Mouse (Mus musculus): ENCODE results near the gene Zfp810. TPM values are rescaled to one million over a fixed set of nuclear protein-coding genes. Genes with fewer than 3 reads are reported as not detected.

Gene Zfp810
- polyA plus RNA-seq, 1 experiment = 8.4 TPM

DNA sequence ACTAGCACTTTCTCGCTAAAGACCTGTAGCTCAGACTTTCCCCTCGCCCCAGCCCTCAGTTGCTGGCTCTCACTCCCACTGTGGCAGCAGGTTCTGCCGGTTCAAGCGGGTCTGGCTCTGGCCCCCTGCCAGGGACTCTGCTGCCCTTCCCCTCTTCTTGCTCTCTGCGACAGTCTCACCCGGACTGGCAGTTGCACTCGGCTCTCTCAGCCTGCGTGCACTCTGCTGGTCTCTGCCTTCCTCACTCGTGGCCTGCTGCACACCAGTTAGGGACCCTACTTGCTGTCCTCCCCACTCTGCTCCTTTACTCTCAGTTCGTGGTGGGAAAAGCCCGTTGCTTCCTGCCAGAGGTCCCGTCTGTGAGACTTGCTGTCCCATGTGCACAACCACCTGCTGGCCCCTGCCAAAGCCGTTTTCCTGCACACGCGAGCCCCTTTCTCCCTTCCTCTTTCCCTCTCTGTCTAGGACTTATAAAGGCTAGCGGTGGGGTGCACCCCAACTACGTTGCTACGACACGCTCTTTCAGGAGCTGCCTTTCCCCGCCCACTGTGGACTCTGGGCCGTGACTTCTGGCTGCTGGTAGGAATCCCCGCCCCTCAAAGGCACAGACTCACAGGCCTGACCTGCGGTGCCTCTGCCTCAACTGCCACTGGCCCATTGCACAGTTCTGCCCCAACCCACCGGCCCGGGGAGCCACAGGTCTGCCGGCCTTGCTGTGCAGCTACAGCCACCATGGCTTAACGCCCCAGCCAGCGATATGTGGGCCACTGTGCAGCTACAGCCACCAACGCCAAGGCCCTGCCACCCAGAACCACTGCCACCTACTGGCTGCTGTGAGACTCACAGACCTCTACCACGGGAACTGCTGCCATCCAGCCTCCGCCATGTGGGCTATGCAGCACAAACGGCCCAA lies 20.3 kb upstream of the Zfp810 start:
- peaks cover 2% of the 10 kb centered on the region for H3K4me1 ChIP-seq (ENCODE audit: control insufficient read depth, insufficient read depth, low read length)
- peak overlapping the region; percentile 24 for H3K9ac ChIP-seq (ENCODE audit: low read depth, poor library complexity, severe bottlenecking)
- H3K36me3 ChIP-seq (ENCODE audit: control insufficient read depth, insufficient read depth, low read length, poor library complexity, severe bottlenecking) = peaks cover 5% of the 10 kb centered on the region; the same call in 1 of the 2 replicates
- H3K27ac ChIP-seq (ENCODE audit: insufficient read depth, low read length) = peak overlapping the region; percentile 12
- H3K27me3 ChIP-seq (ENCODE audit: control insufficient read depth, insufficient read depth, low read length, poor library complexity, severe bottlenecking) = no peaks in the 10 kb centered on the region
- H3K9me3 ChIP-seq (replicated peaks; ENCODE audit: control insufficient read depth, insufficient read depth, low read length, poor library complexity, severe bottlenecking) = no peaks in the 10 kb centered on the region
- TF ChIP-seq EP300 (IDR thresholded peaks at IDR 0.05; ENCODE audit: insufficient read depth, low read depth, low read length) (no peak), POLR2A (IDR thresholded peaks at IDR 0.05; ENCODE audit: insufficient read depth, low read length) (no peak), CTCF (IDR thresholded peaks at IDR 0.05; ENCODE audit: low read depth, low read length) (peak; percentile 96)
- peak overlapping the region; percentile 71 for H3K4me3 ChIP-seq (ENCODE audit: low read depth, low read length)

DNA sequence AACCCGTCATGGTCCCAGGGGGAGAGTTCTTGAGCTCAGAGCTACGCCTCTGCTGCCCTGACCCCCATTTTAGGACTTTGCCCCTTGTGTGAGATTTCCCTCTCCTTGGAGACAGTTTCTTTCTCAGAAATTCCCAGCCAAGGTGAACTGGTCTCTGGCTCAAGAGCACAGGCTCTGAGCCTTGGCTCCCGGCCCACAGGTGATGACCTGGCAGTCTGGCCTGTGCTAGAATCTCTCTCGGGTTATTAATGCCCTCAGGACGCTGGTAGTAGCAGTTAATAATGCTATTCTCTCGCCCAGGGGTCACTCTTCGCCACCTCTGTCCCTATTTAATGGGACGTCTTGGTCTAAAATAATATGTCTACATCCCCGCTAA lies 19.6 kb upstream of the Zfp810 start:
- Histone ChIP-seq H3K27me3 (ENCODE audit: control insufficient read depth, insufficient read depth, low read length, poor library complexity, severe bottlenecking) (no peaks in the 10 kb centered on the region), H3K4me1 (ENCODE audit: control insufficient read depth, insufficient read depth, low read length) (peaks cover 2% of the 10 kb centered on the region), H3K9ac (ENCODE audit: low read depth, poor library complexity, severe bottlenecking) (peak overlapping the region; percentile 24), H3K36me3 (ENCODE audit: control insufficient read depth, insufficient read depth, low read length, poor library complexity, severe bottlenecking) (peaks cover under 1% of the 10 kb centered on the region; the same call in 1 of the 2 replicates), H3K27ac (ENCODE audit: insufficient read depth, low read length) (peak overlapping the region; percentile 12; the same call in 1 of the 2 replicates), H3K4me3 (ENCODE audit: low read depth, low read length) (peak overlapping the region; percentile 71), H3K9me3 (replicated peaks; ENCODE audit: control insufficient read depth, insufficient read depth, low read length, poor library complexity, severe bottlenecking) (no peaks in the 10 kb centered on the region)
- no peak for TF ChIP-seq CTCF (IDR thresholded peaks at IDR 0.05; ENCODE audit: low read depth, low read length)
- TF ChIP-seq EP300 (IDR thresholded peaks at IDR 0.05; ENCODE audit: insufficient read depth, low read depth, low read length) = no peak
- TF ChIP-seq POLR2A (IDR thresholded peaks at IDR 0.05; ENCODE audit: insufficient read depth, low read length) = no peak

DNA sequence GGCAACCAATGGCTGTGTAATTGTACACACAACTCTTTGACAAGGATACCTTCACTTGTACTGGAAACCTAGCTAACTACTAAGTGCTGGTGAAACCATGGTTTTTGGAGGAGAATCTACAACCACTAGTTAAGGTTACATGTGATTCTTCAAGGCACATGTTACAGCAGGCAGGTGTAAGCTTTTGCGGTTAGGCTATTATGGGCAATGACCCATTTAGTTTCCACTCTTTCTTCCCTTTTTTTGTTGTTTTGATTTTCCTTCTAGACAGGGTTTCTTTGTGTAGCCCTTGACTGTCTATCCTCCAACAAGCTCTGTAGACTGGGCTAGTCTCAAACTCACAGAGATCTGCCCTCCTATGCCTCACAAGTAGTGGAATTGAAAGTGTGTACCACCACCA lies 17.1 kb upstream of the Zfp810 start:
- Histone ChIP-seq H3K27ac (ENCODE audit: insufficient read depth, low read length) (no peak overlapping the region), H3K27me3 (ENCODE audit: control insufficient read depth, insufficient read depth, low read length, poor library complexity, severe bottlenecking) (no peaks in the 10 kb centered on the region), H3K36me3 (ENCODE audit: control insufficient read depth, insufficient read depth, low read length, poor library complexity, severe bottlenecking) (no peaks in the 10 kb centered on the region), H3K9me3 (replicated peaks; ENCODE audit: control insufficient read depth, insufficient read depth, low read length, poor library complexity, severe bottlenecking) (no peaks in the 10 kb centered on the region), H3K9ac (ENCODE audit: low read depth, poor library complexity, severe bottlenecking) (no peak overlapping the region), H3K4me3 (ENCODE audit: low read depth, low read length) (no peak overlapping the region), H3K4me1 (ENCODE audit: control insufficient read depth, insufficient read depth, low read length) (peaks cover 4% of the 10 kb centered on the region)
- TF ChIP-seq POLR2A (IDR thresholded peaks at IDR 0.05; ENCODE audit: insufficient read depth, low read length) (no peak), EP300 (IDR thresholded peaks at IDR 0.05; ENCODE audit: insufficient read depth, low read depth, low read length) (no peak), CTCF (IDR thresholded peaks at IDR 0.05; ENCODE audit: low read depth, low read length) (no peak)

DNA sequence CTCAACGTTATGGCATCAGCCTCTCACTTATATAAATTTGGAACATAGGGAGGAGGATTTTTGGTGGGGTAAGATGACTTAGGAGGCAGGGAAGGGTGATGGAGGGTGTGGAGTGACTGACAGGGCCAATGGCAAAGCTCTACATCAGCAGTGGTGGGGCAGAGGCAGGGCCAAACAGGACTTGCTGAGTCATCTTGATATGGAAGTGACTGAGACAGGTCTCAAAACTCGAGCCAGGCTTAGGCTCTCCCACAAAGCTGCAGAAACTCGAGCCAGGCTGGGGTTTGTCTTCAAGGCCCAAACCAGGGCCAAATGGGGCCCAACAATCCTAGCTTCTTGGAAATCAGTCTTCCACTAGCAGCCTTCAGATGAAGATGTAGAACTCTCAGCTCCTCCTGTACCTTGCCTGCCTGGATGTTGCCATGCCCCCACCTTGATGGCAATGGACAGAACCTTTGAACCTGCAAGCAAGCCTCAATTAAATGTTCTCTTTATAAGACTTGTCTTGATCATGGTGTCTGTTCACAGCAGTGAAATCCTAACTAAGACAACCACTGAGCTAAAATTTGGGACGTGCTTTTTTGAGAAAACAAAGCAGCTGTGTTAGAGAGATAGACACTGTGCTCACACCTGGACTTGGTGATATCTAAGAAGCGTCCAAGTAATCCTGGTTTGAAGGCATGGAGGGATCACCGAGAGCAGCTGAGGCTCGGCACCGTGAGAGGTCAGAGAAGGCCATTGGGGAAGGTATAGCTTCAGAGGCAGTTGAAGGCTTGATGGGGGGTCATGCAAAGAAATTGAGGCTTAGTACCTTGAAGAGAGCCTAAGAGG lies 15.1 kb upstream of the Zfp810 start:
- peaks cover 8% of the 10 kb centered on the region; the same call in 1 of the 2 replicates for H3K9me3 ChIP-seq (replicated peaks; ENCODE audit: control insufficient read depth, insufficient read depth, low read length, poor library complexity, severe bottlenecking)
- H3K4me1 ChIP-seq (ENCODE audit: control insufficient read depth, insufficient read depth, low read length) = peaks cover 4% of the 10 kb centered on the region
- H3K9ac ChIP-seq (ENCODE audit: low read depth, poor library complexity, severe bottlenecking) = no peak overlapping the region
- H3K27me3 ChIP-seq (ENCODE audit: control insufficient read depth, insufficient read depth, low read length, poor library complexity, severe bottlenecking) = no peaks in the 10 kb centered on the region
- peak overlapping the region; percentile 68 for H3K27ac ChIP-seq (ENCODE audit: insufficient read depth, low read length)
- TF ChIP-seq CTCF (IDR thresholded peaks at IDR 0.05; ENCODE audit: low read depth, low read length) = no peak
- TF ChIP-seq POLR2A (IDR thresholded peaks at IDR 0.05; ENCODE audit: insufficient read depth, low read length) = no peak
- no peak for TF ChIP-seq EP300 (IDR thresholded peaks at IDR 0.05; ENCODE audit: insufficient read depth, low read depth, low read length)
- no peak overlapping the region for H3K4me3 ChIP-seq (ENCODE audit: low read depth, low read length)
- no peaks in the 10 kb centered on the region for H3K36me3 ChIP-seq (ENCODE audit: control insufficient read depth, insufficient read depth, low read length, poor library complexity, severe bottlenecking)

DNA sequence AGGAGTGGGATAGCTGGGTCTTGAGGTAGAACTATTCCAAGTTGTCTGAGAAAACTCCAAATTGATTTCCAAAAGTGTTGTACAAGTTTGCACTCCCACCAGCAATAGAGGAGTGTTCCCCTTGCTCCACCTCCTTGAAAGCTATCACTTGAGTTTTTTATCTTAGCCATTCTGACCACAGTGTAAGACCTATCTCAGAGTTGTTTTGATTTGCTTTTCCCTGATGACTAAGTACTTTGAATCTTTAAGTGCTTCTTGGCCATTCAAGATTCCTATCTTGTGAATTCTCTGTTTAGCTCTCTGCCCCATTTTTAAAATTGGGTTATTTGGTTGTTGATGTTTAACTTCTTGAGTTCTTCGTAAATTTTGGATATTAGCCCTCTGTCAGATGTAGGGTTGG lies 11.7 kb upstream of the Zfp810 start:
- Histone ChIP-seq H3K4me1 (ENCODE audit: control insufficient read depth, insufficient read depth, low read length) (peaks cover 1% of the 10 kb centered on the region), H3K9me3 (replicated peaks; ENCODE audit: control insufficient read depth, insufficient read depth, low read length, poor library complexity, severe bottlenecking) (peaks cover 16% of the 10 kb centered on the region), H3K27me3 (ENCODE audit: control insufficient read depth, insufficient read depth, low read length, poor library complexity, severe bottlenecking) (no peaks in the 10 kb centered on the region), H3K36me3 (ENCODE audit: control insufficient read depth, insufficient read depth, low read length, poor library complexity, severe bottlenecking) (no peaks in the 10 kb centered on the region), H3K9ac (ENCODE audit: low read depth, poor library complexity, severe bottlenecking) (no peak overlapping the region), H3K27ac (ENCODE audit: insufficient read depth, low read length) (no peak overlapping the region), H3K4me3 (ENCODE audit: low read depth, low read length) (no peak overlapping the region)
- TF ChIP-seq POLR2A (IDR thresholded peaks at IDR 0.05; ENCODE audit: insufficient read depth, low read length) (no peak), EP300 (IDR thresholded peaks at IDR 0.05; ENCODE audit: insufficient read depth, low read depth, low read length) (no peak), CTCF (IDR thresholded peaks at IDR 0.05; ENCODE audit: low read depth, low read length) (no peak)
